In the genomic region with DNA sequence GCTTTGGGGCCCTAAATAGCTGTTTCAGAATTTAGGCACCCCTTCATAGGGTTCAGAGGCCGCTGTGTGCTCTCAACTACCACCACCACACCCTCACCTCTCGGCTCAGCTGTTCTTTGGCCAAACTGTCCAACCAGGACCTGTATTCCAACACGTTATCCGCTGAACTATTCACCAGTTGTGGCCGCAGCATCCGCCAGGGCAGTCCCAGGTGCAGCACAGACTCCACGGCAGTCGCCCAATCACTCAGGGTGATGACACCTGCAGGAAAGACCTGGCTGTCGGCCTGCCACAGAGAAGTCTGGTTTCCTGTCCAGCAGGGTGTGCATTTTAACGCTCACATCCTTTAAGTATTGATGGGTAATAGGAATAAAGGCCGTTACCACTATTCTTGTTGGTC, we compare ENCODE assay signal across 30 mouse cellular contexts. TPM values are rescaled to one million over a fixed set of nuclear protein-coding genes. Genes with fewer than 3 reads are reported as not detected.
"Had no signal": no experiment of that assay in that cellular context is flagged by ENCODE, and none has a peak within 500 bp of the region (broad histone marks: within the 10 kb centered on the region; RNA-seq: fewer than 3 reads in every experiment).

No protein-coding gene starts in this region.

- DNase-seq: kidney, adult 2 months; kidney, postnatal 25 days; layer of hippocampus, postnatal 36 days; liver, embryonic 13.5 days; lung, adult 2 months; lung, postnatal 14 days; lung, postnatal 4 days; midbrain, embryonic 14.5 days; thymus, postnatal 14 days had no signal

- H3K4me3 ChIP-seq: left cerebral cortex, adult 2 months; liver, embryonic 13.5 days had no signal

- H3K4me1 ChIP-seq: liver, embryonic 13.5 days had no signal

- H3K27ac ChIP-seq: kidney, postnatal 0 days; left cerebral cortex, adult 2 months; liver, embryonic 13.5 days; stomach, postnatal 0 days had no signal

- H3K36me3 ChIP-seq: liver, embryonic 13.5 days had no signal

RNA-seq across cellular contexts. Expression of gene U90926, which starts 15.1 kb away (rescaled TPM):
- total RNA-seq: layer of hippocampus, adult 8-10 months; layer of hippocampus, postnatal 10 days; layer of hippocampus, postnatal 36 days; left cerebral cortex, adult 2 months; left cerebral cortex, postnatal 10 days; left cerebral cortex, postnatal 36 days; liver, adult 2 months; megakaryocyte progenitor cell, adult 5-6 weeks; megakaryocyte-erythroid progenitor cell, adult 5-6 weeks; midbrain, postnatal 0 days had no signal
- polyA plus RNA-seq: kidney, adult 2 months; kidney, embryonic 14.5 days; kidney, postnatal 0 days; limb, embryonic 11.5 days; limb, embryonic 14.5 days; liver, adult 2 months; liver, embryonic 13.5 days; liver, embryonic 16.5 days; lung, adult 2 months; lung, embryonic 16.5 days; midbrain, embryonic 11.5 days; midbrain, embryonic 14.5 days; midbrain, postnatal 0 days; neural tube, embryonic 11.5 days; neural tube, embryonic 14.5 days; small intestine, adult 2 months; stomach, embryonic 14.5 days; stomach, postnatal 0 days had no signal

RNA-seq across cellular contexts. Expression of gene Ppef2, which starts 25.8 kb away (rescaled TPM):
- total RNA-seq: liver, adult 2 months; megakaryocyte-erythroid progenitor cell, adult 5-6 weeks had no signal
- polyA plus RNA-seq: liver, embryonic 13.5 days; liver, embryonic 16.5 days; midbrain, embryonic 11.5 days; neural tube, embryonic 11.5 days had no signal
